ENCODE assay signal across 7 mouse cellular contexts in the genomic region with DNA sequence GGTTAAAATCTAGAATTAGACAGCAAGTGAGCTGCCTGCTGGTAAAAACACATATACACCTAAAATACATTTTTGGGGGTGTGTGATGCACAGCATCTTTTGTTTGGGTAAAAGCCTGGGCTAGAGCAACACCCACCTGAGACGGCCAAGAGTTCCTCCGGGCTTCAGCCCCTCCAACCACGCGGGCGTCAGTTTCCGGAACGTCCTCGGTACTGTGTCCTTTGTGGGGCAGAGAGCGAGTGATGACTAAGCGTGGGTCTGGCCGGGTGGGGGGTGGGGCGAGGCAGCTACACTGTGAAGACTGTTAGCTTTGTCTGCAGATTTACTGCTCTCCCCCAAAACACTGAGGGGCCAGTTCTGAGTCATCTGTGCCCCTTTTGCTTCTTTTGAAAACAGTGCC. TPM values are rescaled to one million over a fixed set of nuclear protein-coding genes. Genes with fewer than 3 reads are reported as not detected.
DNase-seq lines count a peak whose midpoint lies in the region; ATAC-seq and TF ChIP-seq lines count a peak whose summit lies in the region.

No protein-coding gene starts in this region.

- no peaks in the 10 kb centered on the region for H3K27me3 ChIP-seq in C2C12 (ENCODE audit: control insufficient read depth, insufficient read depth, insufficient read length)
- peaks cover 9% of the 10 kb centered on the region; the same call in 1 of the 2 replicates for H3K27me3 ChIP-seq in forebrain, embryonic 12.5 days

- H3K9me3 ChIP-seq in forebrain, embryonic 12.5 days: peaks cover 9% of the 10 kb centered on the region

- 0 out of 2 replicates have a peak, but pooled peaks have one; percentile 18 for TF ChIP-seq POLR2A in embryonic fibroblast, embryonic 13.5 days (IDR thresholded peaks at IDR 0.05; ENCODE audit: low read depth, low read length)

- peaks cover 19% of the 10 kb centered on the region for H3K79me2 ChIP-seq in C2C12 (ENCODE audit: control insufficient read depth, insufficient read depth)

- H3ac ChIP-seq in C2C12 (ENCODE audit: control insufficient read depth, insufficient read length, low read depth): peak overlapping the region; percentile 14

- no peak overlapping the region for H3K9ac ChIP-seq in forebrain, embryonic 12.5 days

- ATAC-seq in monocyte, adult 5-6 weeks (replicated peaks; ENCODE audit: insufficient number of reproducible peaks, low FRiP score, low TSS enrichment, poor library complexity, severe bottlenecking): peak; percentile 51
- no peak for ATAC-seq in forebrain, embryonic 12.5 days (ENCODE audit: low FRiP score)

- H3K36me3 ChIP-seq in C2C12 (ENCODE audit: control insufficient read depth, insufficient read depth): no peaks in the 10 kb centered on the region
- no peaks in the 10 kb centered on the region for H3K36me3 ChIP-seq in forebrain, embryonic 12.5 days (replicated peaks)

- peaks cover 2% of the 10 kb centered on the region for H3K79me3 ChIP-seq in C2C12 (ENCODE audit: low read depth)

- peak overlapping the region; percentile 28 for H3K4me3 ChIP-seq in C2C12 (ENCODE audit: insufficient read depth, poor library complexity, severe bottlenecking)
- H3K4me3 ChIP-seq in embryonic fibroblast, embryonic 13.5 days (ENCODE audit: insufficient read depth, low read length): no peak overlapping the region
- no peak overlapping the region for H3K4me3 ChIP-seq in forebrain, embryonic 12.5 days (replicated peaks)

- peaks cover 8% of the 10 kb centered on the region; the same call in 1 of the 2 replicates for H3K4me1 ChIP-seq in embryonic fibroblast, embryonic 13.5 days (ENCODE audit: control insufficient read depth, insufficient read depth, low read length)
- 0 out of 2 replicates have a peak, but pooled peaks cover 6% of the 10 kb centered on the region for H3K4me1 ChIP-seq in forebrain, embryonic 12.5 days

- H3K27ac ChIP-seq in embryonic fibroblast, embryonic 13.5 days (ENCODE audit: insufficient read depth, low read length): no peak overlapping the region
- H3K27ac ChIP-seq in forebrain, embryonic 12.5 days: no peak overlapping the region

- WGBS in forebrain, embryonic 12.5 days: 65% methylated on average over 12 of the region's 12 CpGs

- DNase-seq in 3T3-L1 (ENCODE audit: low read depth, low spot score): peak; percentile 86
- no peak for DNase-seq in embryo, embryonic 9.5 days (ENCODE audit: extremely low spot score)
- DNase-seq in kidney, postnatal 10 days: no peak

- TF ChIP-seq CTCF in C2C12 (IDR thresholded peaks at IDR 0.05; ENCODE audit: control insufficient read depth, insufficient read depth, insufficient read length): no peak
- no peak for TF ChIP-seq CTCF in embryonic fibroblast, embryonic 13.5 days (IDR thresholded peaks at IDR 0.05; ENCODE audit: borderline replicate concordance, insufficient read depth, low read length)

- no peak overlapping the region for H3K4me2 ChIP-seq in forebrain, embryonic 12.5 days

TF ChIP-seq in C2C12, 6 proteins besides CTCF, POLR2A, EP300 and RAD21:
- TF ChIP-seq MYOD1 (IDR thresholded peaks at IDR 0.05; ENCODE audit: control insufficient read depth, insufficient read length, low read depth) (no peak), MAX (IDR thresholded peaks at IDR 0.05) (peak; percentile 71), CEBPB (IDR thresholded peaks at IDR 0.05; ENCODE audit: low read depth) (no peak)

RNA-seq across cellular contexts. Expression of a gene that starts 0.7 kb away (rescaled TPM):
- 32.1 TPM for polyA plus RNA-seq in C2C12 (2012; fragmentation: generic; extraction: Trizol)
- polyA plus RNA-seq in embryonic fibroblast, embryonic 13.5 days (2011; ENCODE audit: insufficient read length, low read depth, missing spikeins): 2.4 and 3.4 TPM in 2 replicates
- 0.64 to 4.9 TPM (median 2.6 TPM) in 3 replicates for total RNA-seq in monocyte, adult 5-6 weeks (2017)
- polyA plus RNA-seq in forebrain, embryonic 12.5 days (2016; fragmentation: Nextera tagmentation; extraction: Ambion mirVana): not detected in 2 replicates

RNA-seq across cellular contexts. Expression of a gene that starts 17.6 kb away (rescaled TPM):
- not detected for polyA plus RNA-seq in C2C12 (2012; fragmentation: generic; extraction: Trizol)
- polyA plus RNA-seq in embryonic fibroblast, embryonic 13.5 days (2011; ENCODE audit: insufficient read length, low read depth, missing spikeins): 1.2 TPM in 1 of 2 replicates, not detected in the other
- total RNA-seq in monocyte, adult 5-6 weeks (2017): 579 to 859 TPM (median 610 TPM) in 3 replicates
- polyA plus RNA-seq in forebrain, embryonic 12.5 days (2016; fragmentation: Nextera tagmentation; extraction: Ambion mirVana): 1.9 and 2.2 TPM in 2 replicates

RNA-seq across cellular contexts. Expression of a gene that starts 42.2 kb away (rescaled TPM):
- 0.29 TPM for polyA plus RNA-seq in C2C12 (2012; fragmentation: generic; extraction: Trizol)
- not detected in 2 replicates for polyA plus RNA-seq in embryonic fibroblast, embryonic 13.5 days (2011; ENCODE audit: insufficient read length, low read depth, missing spikeins)
- total RNA-seq in monocyte, adult 5-6 weeks (2017): 43.8 to 60.6 TPM (median 51.3 TPM) in 3 replicates
- 0.05 TPM in 1 of 2 replicates, not detected in the other for polyA plus RNA-seq in forebrain, embryonic 12.5 days (2016; fragmentation: Nextera tagmentation; extraction: Ambion mirVana)

RNA-seq across cellular contexts. Expression of a gene that starts 50.2 kb away (rescaled TPM):
- polyA plus RNA-seq in C2C12 (2012; fragmentation: generic; extraction: Trizol): 0.21 TPM
- polyA plus RNA-seq in embryonic fibroblast, embryonic 13.5 days (2011; ENCODE audit: insufficient read length, low read depth, missing spikeins): not detected in 2 replicates
- total RNA-seq in monocyte, adult 5-6 weeks (2017): 9.8 to 17.2 TPM (median 15.0 TPM) in 3 replicates
- polyA plus RNA-seq in forebrain, embryonic 12.5 days (2016; fragmentation: Nextera tagmentation; extraction: Ambion mirVana): 2.8 and 2.9 TPM in 2 replicates
